In the genomic region with DNA sequence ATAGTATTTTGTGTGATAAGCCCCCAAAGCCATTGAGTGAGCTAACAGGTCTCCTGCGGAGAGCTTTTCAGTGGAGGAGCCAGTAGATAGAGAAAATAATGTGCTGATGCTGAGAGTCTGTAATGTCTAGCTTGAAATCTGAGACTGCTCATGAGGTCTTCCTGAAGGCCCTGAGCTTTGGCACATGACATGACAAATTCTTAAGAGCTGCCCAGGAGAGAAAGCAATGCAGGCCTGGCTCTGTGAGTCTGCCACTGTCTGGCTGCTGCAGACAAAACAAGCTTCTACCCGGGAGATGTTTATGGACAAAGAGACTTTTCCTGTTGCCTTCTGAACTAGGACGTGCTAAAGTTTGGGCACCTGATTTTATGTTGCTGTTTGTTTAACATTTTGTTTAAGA, we compare ENCODE assay signal across 37 mouse cellular contexts. TPM values are rescaled to one million over a fixed set of nuclear protein-coding genes. Genes with fewer than 3 reads are reported as not detected.
A peak's percentile ranks its signal among the peaks of the same experiment; 100 is the strongest.
DNase-seq lines count a peak whose midpoint lies in the region; ATAC-seq and TF ChIP-seq lines count a peak whose summit lies in the region.
"Had no signal": no experiment of that assay in that cellular context is flagged by ENCODE, and none has a peak within 500 bp of the region (broad histone marks: within the 10 kb centered on the region; RNA-seq: fewer than 3 reads in every experiment).

No protein-coding gene starts in this region.

- no peaks in the 10 kb centered on the region for H3K27me3 ChIP-seq in embryonic facial prominence, embryonic 14.5 days (replicated peaks; ENCODE audit: control insufficient read depth, insufficient read depth, low read length)
- no peaks in the 10 kb centered on the region for H3K27me3 ChIP-seq in embryonic facial prominence, embryonic 10.5 days (replicated peaks; ENCODE audit: low read depth, poor library complexity, severe bottlenecking)
- H3K27me3 ChIP-seq in heart, postnatal 0 days (ENCODE audit: control insufficient read depth, insufficient read depth, low read length): no peaks in the 10 kb centered on the region
- H3K27me3 ChIP-seq: forebrain, embryonic 15.5 days; hindbrain, embryonic 12.5 days; intestine, embryonic 15.5 days; limb, embryonic 15.5 days; neural tube, embryonic 15.5 days; stomach, embryonic 15.5 days had no signal

- WGBS in embryonic facial prominence, embryonic 14.5 days: 33% methylated on average over 3 of the region's 3 CpGs
- WGBS in embryonic facial prominence, embryonic 10.5 days: 36% methylated on average over 3 of the region's 3 CpGs
- 31% methylated on average over 3 of the region's 3 CpGs for WGBS in heart, postnatal 0 days

- TF ChIP-seq EP300 in heart, postnatal 0 days (IDR thresholded peaks at IDR 0.05; ENCODE audit: low read depth): no peak

- peak; percentile 34 for DNase-seq in embryonic facial prominence, embryonic 14.5 days (ENCODE audit: low spot score)
- no peak for DNase-seq in embryonic facial prominence, embryonic 10.5 days (ENCODE audit: low spot score)
- no peak for DNase-seq in heart, postnatal 0 days (ENCODE audit: low spot score)
- no peak for DNase-seq in heart, adult 18-20 months
- DNase-seq in Muller cell, postnatal 12 days (ENCODE audit: inconsistent ontology term): peak; percentile 52
- DNase-seq in embryo, embryonic 11 days: peak; percentile 21
- no peak for DNase-seq in lung, postnatal 36 days
- DNase-seq in T-cell, adult 2 months (ENCODE audit: low spot score): no peak
- DNase-seq: adrenal gland, adult 2 months; cerebellum, adult 11 months; cerebellum, adult 9-10 months; cerebellum, postnatal 36 days; kidney, adult 2 months; kidney, postnatal 36 days; liver, embryonic 13.5 days; lung, adult 18-20 months; midbrain, embryonic 14.5 days; retina, postnatal 1 day; right cerebral cortex, postnatal 14 days; thymus, postnatal 14 days had no signal

- H3K4me2 ChIP-seq in embryonic facial prominence, embryonic 14.5 days (ENCODE audit: low read depth, low read length): no peak overlapping the region
- no peak overlapping the region for H3K4me2 ChIP-seq in heart, postnatal 0 days (ENCODE audit: low read depth, low read length)
- H3K4me2 ChIP-seq: forebrain, embryonic 15.5 days; hindbrain, embryonic 12.5 days; intestine, embryonic 15.5 days; limb, embryonic 15.5 days; liver, embryonic 13.5 days; neural tube, embryonic 15.5 days; stomach, embryonic 15.5 days had no signal

- no peaks in the 10 kb centered on the region for H3K36me3 ChIP-seq in embryonic facial prominence, embryonic 14.5 days (ENCODE audit: control insufficient read depth, insufficient read depth, low read length)
- H3K36me3 ChIP-seq in embryonic facial prominence, embryonic 10.5 days (replicated peaks): no peaks in the 10 kb centered on the region
- no peaks in the 10 kb centered on the region for H3K36me3 ChIP-seq in heart, postnatal 0 days (replicated peaks; ENCODE audit: control insufficient read depth, insufficient read depth, low read length)
- H3K36me3 ChIP-seq: forebrain, embryonic 10.5 days; forebrain, embryonic 15.5 days; heart, embryonic 10.5 days; hindbrain, embryonic 12.5 days; intestine, embryonic 15.5 days; limb, embryonic 10.5 days; limb, embryonic 15.5 days; liver, embryonic 13.5 days; neural tube, embryonic 15.5 days; stomach, embryonic 15.5 days had no signal

- ATAC-seq in embryonic facial prominence, embryonic 14.5 days (ENCODE audit: low read depth): no peak
- no peak for ATAC-seq in heart, postnatal 0 days (ENCODE audit: insufficient read depth, low read depth)
- ATAC-seq: activated CD4-positive, CD25-positive, alpha-beta regulatory T cell, adult 4 months; forebrain, embryonic 15.5 days; hindbrain, postnatal 0 days; intestine, embryonic 15.5 days; lung, postnatal 0 days had no signal

- no peak overlapping the region for H3K27ac ChIP-seq in embryonic facial prominence, embryonic 14.5 days (replicated peaks; ENCODE audit: low read depth, low read length)
- H3K27ac ChIP-seq in embryonic facial prominence, embryonic 10.5 days (replicated peaks): no peak overlapping the region
- peak overlapping the region; percentile 6; the same call in 1 of the 2 replicates for H3K27ac ChIP-seq in heart, postnatal 0 days (ENCODE audit: low read depth)
- H3K27ac ChIP-seq: forebrain, embryonic 10.5 days; forebrain, embryonic 15.5 days; heart, embryonic 10.5 days; hindbrain, embryonic 12.5 days; hindbrain, postnatal 0 days; intestine, embryonic 15.5 days; layer of hippocampus, adult 2 months; limb, embryonic 10.5 days; limb, embryonic 15.5 days; liver, embryonic 13.5 days; macrophage; neural tube, embryonic 15.5 days; stomach, embryonic 15.5 days had no signal

- no peaks in the 10 kb centered on the region for H3K9me3 ChIP-seq in embryonic facial prominence, embryonic 14.5 days (ENCODE audit: control insufficient read depth, low read length)
- no peaks in the 10 kb centered on the region for H3K9me3 ChIP-seq in embryonic facial prominence, embryonic 10.5 days
- no peaks in the 10 kb centered on the region for H3K9me3 ChIP-seq in heart, postnatal 0 days (replicated peaks; ENCODE audit: control insufficient read depth, low read length)
- H3K9me3 ChIP-seq: forebrain, embryonic 10.5 days; forebrain, embryonic 15.5 days; heart, embryonic 10.5 days; hindbrain, embryonic 12.5 days; intestine, embryonic 15.5 days; limb, embryonic 10.5 days; limb, embryonic 15.5 days; liver, embryonic 13.5 days; neural tube, embryonic 15.5 days; stomach, embryonic 15.5 days had no signal

- no peak overlapping the region for H3K4me3 ChIP-seq in embryonic facial prominence, embryonic 14.5 days (ENCODE audit: low read depth, low read length)
- H3K4me3 ChIP-seq in embryonic facial prominence, embryonic 10.5 days: no peak overlapping the region
- no peak overlapping the region for H3K4me3 ChIP-seq in heart, postnatal 0 days (ENCODE audit: low read depth, low read length)
- H3K4me3 ChIP-seq: forebrain, embryonic 10.5 days; forebrain, embryonic 15.5 days; heart, embryonic 10.5 days; hindbrain, embryonic 12.5 days; intestine, embryonic 15.5 days; layer of hippocampus, adult 2 months; limb, embryonic 10.5 days; limb, embryonic 15.5 days; liver, embryonic 13.5 days; neural tube, embryonic 15.5 days; stomach, embryonic 15.5 days had no signal

- no peak for TF ChIP-seq CTCF in heart, postnatal 0 days (IDR thresholded peaks at IDR 0.05; ENCODE audit: low read depth)

- no peak overlapping the region for H3K9ac ChIP-seq in embryonic facial prominence, embryonic 14.5 days (ENCODE audit: low read depth, low read length)
- no peak overlapping the region for H3K9ac ChIP-seq in heart, postnatal 0 days (replicated peaks; ENCODE audit: low read depth, low read length)
- H3K9ac ChIP-seq: forebrain, embryonic 15.5 days; hindbrain, embryonic 12.5 days; intestine, embryonic 15.5 days; limb, embryonic 15.5 days; liver, embryonic 13.5 days; neural tube, embryonic 15.5 days; stomach, embryonic 15.5 days had no signal

- H3K4me1 ChIP-seq in embryonic facial prominence, embryonic 14.5 days (ENCODE audit: control insufficient read depth, insufficient read depth, low read length): peaks cover 4% of the 10 kb centered on the region; the same call in 1 of the 2 replicates
- H3K4me1 ChIP-seq in embryonic facial prominence, embryonic 10.5 days: peaks cover 11% of the 10 kb centered on the region
- H3K4me1 ChIP-seq in heart, postnatal 0 days (ENCODE audit: control insufficient read depth, insufficient read depth): 0 out of 2 replicates have a peak, but pooled peaks cover 4% of the 10 kb centered on the region
- H3K4me1 ChIP-seq: liver, embryonic 13.5 days; stomach, embryonic 15.5 days had no signal

RNA-seq across cellular contexts. Expression of a gene that starts 36.6 kb away (rescaled TPM):
- polyA plus RNA-seq in embryonic facial prominence, embryonic 14.5 days (2014; fragmentation: Nextera tagmentation; extraction: Ambion mirVana): 1.9 and 2.1 TPM in 2 replicates
- polyA plus RNA-seq in embryonic facial prominence, embryonic 10.5 days (2016; fragmentation: Nextera tagmentation; extraction: Ambion mirVana): 1.9 and 3.0 TPM in 2 replicates
- total RNA-seq in heart, postnatal 0 days (2014; rRNA removed; ENCODE audit: low replicate concordance): not detected in 2 replicates
- polyA plus RNA-seq in heart, postnatal 0 days (2015; fragmentation: Nextera tagmentation; extraction: Ambion mirVana): 0.30 and 0.51 TPM in 2 replicates
- total RNA-seq in heart, adult 18-20 months (2021): under 1 TPM; 0.20 to 0.31 TPM
- total RNA-seq: gastrocnemius, adult 8-10 months; MEL; monocyte, adult 5-6 weeks had no signal
- polyA plus RNA-seq: activated CD4-positive, CD25-positive, alpha-beta regulatory T cell, adult 4 months; adrenal gland, adult 2 months had no signal

RNA-seq across cellular contexts. Expression of a gene that starts 52.8 kb away (rescaled TPM):
- 44.9 and 51.9 TPM in 2 replicates for polyA plus RNA-seq in embryonic facial prominence, embryonic 14.5 days (2014; fragmentation: Nextera tagmentation; extraction: Ambion mirVana)
- polyA plus RNA-seq in embryonic facial prominence, embryonic 10.5 days (2016; fragmentation: Nextera tagmentation; extraction: Ambion mirVana): 26.2 and 27.1 TPM in 2 replicates
- total RNA-seq in heart, postnatal 0 days (2014; rRNA removed; ENCODE audit: low replicate concordance): 49.3 and 55.3 TPM in 2 replicates
- 10.6 and 11.3 TPM in 2 replicates for polyA plus RNA-seq in heart, postnatal 0 days (2015; fragmentation: Nextera tagmentation; extraction: Ambion mirVana)
- total RNA-seq in heart, adult 18-20 months (2021): 10 to 100 TPM; 18.7 to 20.5 TPM

Comparison
In these comparisons a context has a peak if more than half of its experiments do, and no peak if none do; other contexts are left out.
1. DNase-seq: peak in embryonic facial prominence, embryonic 14.5 days (single experiment), Muller cell, postnatal 12 days (single experiment) and embryo, embryonic 11 days (single experiment); none in embryonic facial prominence, embryonic 10.5 days (single experiment), heart, postnatal 0 days (single experiment), heart, adult 18-20 months (0 of 2), lung, postnatal 36 days (single experiment) and T-cell, adult 2 months (single experiment).